Mouse (Mus musculus) neural tube, embryonic 13.5 days (tissue): ENCODE measurements around the gene Wnk1. TPM values are rescaled to one million over a fixed set of nuclear protein-coding genes. Genes with fewer than 3 reads are reported as not detected.

Experiments used
- ATAC-seq: fragments of 200-750 bp; cut with Nextera tagmentation; 2 replicates; pipeline ENCODE4 v1.8.0; 2017; ENCODE audit warnings: low read depth, mild to moderate bottlenecking, moderate TSS enrichment, moderate library complexity
- H3K27ac ChIP-seq: fragments of 300-500 bp; sonication (generic); replicated peaks from 2 replicates; pipeline ENCODE4 v1.5.1; 2015; ENCODE audit warnings: moderate library complexity, mild to moderate bottlenecking, inconsistent platforms
- H3K27me3 ChIP-seq: fragments of 300-500 bp; sonication (generic); 2 replicates; pipeline ENCODE4 v1.6.1; 2015; ENCODE audit warnings: mild to moderate bottlenecking, inconsistent platforms
- H3K36me3 ChIP-seq: fragments of 300-500 bp; sonication (generic); 2 replicates; pipeline ENCODE4 v1.6.1; 2015; ENCODE audit warnings: mild to moderate bottlenecking, inconsistent platforms
- H3K4me1 ChIP-seq: fragments of 300-500 bp; sonication (generic); replicated peaks from 2 replicates; pipeline ENCODE4 v1.6.1; 2015; ENCODE audit warnings: inconsistent platforms
- H3K4me2 ChIP-seq: fragments of 300-500 bp; sonication (generic); 2 replicates; pipeline ENCODE4 v1.6.1; 2015; ENCODE audit warnings: inconsistent platforms, mild to moderate bottlenecking, moderate library complexity
- H3K4me3 ChIP-seq: fragments of 300-500 bp; sonication (generic); 2 replicates; pipeline ENCODE4 v1.5.1; 2015; ENCODE audit warnings: mild to moderate bottlenecking, inconsistent platforms
- H3K9ac ChIP-seq: fragments of 300-500 bp; sonication (generic); 2 replicates; pipeline ENCODE4 v1.6.1; 2015; ENCODE audit warnings: moderate library complexity, mild to moderate bottlenecking, inconsistent platforms
- H3K9me3 ChIP-seq: fragments of 300-500 bp; sonication (generic); 2 replicates; pipeline ENCODE4 v1.6.1; 2016; ENCODE audit warnings: inconsistent platforms
- WGBS: fragments of 180-500 bp; shearing (Covaris S2); methylation state at CpG from one replicate; pipeline ENCODE4 v1.1.7; 2015; 5-methylcytosine and 5-hydroxymethylcytosine counted together
- polyA plus RNA-seq: library from polyadenylated mRNA; unstranded; fragments of >200 nt; fragmentation: Nextera tagmentation; extraction: Ambion mirVana; gene quantifications from 2 replicates; pipeline ENCODE4 v1.2.1, GENCODE M21; 2015

Wnk1 gene
- polyA plus RNA-seq, 1 experiment from 2014 or later, result 51.0 TPM

DNA sequence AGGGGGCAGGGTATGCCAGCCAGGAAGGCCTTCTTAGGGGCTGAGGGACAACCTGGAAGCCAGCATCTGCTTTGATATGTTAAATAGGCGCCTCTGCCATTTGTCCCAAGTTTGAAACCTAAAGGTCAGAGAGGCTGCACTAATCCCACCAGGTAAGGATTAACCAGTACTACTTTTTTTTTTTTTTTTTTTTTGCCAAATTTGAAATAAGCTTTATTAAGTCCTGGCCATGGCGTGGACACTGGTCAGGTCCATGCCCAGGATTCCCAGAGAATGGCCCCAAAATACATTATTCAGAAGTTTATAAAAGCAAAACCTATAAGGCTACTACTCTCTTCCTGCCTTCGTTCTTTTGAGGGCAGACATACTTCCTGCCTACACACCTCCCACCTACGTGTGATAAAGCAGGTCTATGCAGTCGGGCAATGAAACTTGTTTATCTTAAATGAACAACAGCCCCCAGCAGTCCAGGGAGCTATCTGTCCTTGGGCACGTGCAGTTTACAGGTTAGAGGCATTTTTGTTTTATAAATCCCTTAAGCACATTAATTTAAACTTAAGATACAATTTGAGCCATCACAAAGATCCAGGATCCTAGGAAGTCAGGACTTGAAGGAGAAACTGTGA is 27.2 kb upstream of the Wnk1 start:
- WGBS, result 78% methylated on average over 6 of the region's 6 CpGs
- Histone ChIP-seq H3K4me1 (no peaks in the 10 kb centered on the region), H3K27ac (no peak overlapping the region), H3K36me3 (no peaks in the 10 kb centered on the region), H3K4me3 (no peak overlapping the region), H3K9ac (no peak overlapping the region), H3K27me3 (no peaks in the 10 kb centered on the region), H3K4me2 (no peak overlapping the region), H3K9me3 (no peaks in the 10 kb centered on the region)
- no peak for ATAC-seq

DNA sequence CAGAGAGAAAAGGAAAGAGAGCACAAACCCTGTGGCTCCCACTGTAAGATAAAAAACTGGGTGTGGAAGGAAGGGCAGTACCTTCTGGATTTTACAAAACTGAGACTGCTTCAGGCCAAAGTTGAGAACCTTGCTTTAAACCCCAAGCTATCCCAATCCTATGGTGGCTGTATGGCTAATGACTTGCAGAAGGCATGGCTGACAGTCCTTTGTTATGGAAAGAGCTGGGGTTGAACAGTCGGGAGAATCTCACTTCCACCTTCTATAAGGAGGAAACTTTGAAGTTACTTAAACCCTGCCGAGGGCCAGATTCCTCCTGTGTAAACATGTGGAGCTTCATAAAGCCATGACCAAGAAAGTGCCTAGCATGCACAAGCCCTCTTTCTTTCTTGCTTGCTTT is 26.2 kb upstream of the Wnk1 start:
- Histone ChIP-seq H3K4me2 (no peak overlapping the region), H3K27me3 (no peaks in the 10 kb centered on the region), H3K36me3 (no peaks in the 10 kb centered on the region), H3K4me1 (no peaks in the 10 kb centered on the region), H3K9ac (no peak overlapping the region), H3K27ac (no peak overlapping the region), H3K4me3 (no peak overlapping the region), H3K9me3 (no peaks in the 10 kb centered on the region)
- 21% methylated on average over 2 of the region's 2 CpGs for WGBS
- no peak for ATAC-seq

DNA sequence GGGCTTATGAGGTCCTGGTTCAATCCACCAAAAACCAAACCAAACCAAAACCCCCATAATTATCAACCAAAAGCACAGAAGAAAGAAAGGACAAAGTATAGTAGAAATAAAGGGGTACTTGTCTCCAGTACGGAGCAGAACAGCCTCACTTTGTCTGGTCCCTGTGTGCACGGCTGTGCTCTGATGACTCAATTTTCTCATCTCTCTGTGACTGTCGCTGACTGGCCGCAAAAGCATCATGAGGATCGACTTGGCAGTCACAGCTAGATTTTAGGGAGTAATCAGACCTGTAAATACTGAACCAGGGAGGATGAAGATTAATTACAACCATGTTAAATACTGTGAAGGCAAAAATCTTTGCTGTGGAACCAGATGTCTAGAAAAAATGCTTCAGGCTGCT is 24.5 kb upstream of the Wnk1 start:
- Histone ChIP-seq H3K27me3 (no peaks in the 10 kb centered on the region), H3K4me2 (no peak overlapping the region), H3K27ac (no peak overlapping the region), H3K9me3 (no peaks in the 10 kb centered on the region), H3K36me3 (no peaks in the 10 kb centered on the region), H3K4me1 (no peaks in the 10 kb centered on the region), H3K9ac (no peak overlapping the region), H3K4me3 (no peak overlapping the region)
- 79% methylated on average over 5 of the region's 5 CpGs for WGBS
- no peak for ATAC-seq

DNA sequence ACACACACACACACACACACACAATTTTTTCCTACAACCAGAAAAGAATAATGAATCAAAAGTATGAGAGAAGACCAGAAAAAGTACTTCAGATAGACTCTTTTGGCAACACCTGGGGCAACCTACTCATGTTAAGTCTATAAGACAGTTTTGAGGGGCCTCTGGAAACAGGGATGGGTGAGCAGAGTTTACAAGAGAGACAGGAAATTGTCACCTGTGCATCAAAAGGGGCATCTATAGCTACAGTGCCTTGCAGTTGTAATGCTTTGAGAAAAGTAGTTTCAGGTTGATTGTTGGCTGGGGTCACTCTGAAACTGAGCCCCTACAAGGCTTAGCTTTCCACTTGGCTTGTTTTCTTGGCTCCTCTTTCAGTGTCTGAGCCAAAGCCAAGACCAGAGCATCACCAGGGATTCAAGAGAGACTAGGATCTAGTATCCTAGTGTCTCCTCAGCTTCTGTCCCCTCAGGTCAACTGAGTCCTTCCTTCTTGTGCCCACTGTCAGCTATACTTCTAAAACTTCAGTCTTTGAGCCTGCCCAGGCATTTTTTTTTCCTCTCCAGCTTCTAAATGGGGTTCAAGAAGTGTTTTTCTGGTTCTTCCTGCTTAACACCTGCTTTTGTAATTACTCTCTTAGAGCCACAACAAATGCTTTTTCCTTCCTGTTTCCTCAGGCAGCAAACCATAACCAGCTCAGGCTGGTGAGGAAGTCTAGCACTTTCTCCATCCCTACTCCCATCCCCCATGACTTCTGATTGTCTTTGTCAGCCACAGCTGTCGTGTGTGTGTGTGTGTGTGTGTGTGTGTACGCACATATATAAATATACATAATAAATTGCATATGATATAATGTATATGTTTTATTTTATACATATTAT is 17.4 kb upstream of the Wnk1 start:
- no peak for ATAC-seq
- no peak overlapping the region for H3K4me3 ChIP-seq
- no peak overlapping the region for H3K4me2 ChIP-seq
- WGBS, result 68% methylated on average over 2 of the region's 2 CpGs
- H3K36me3 ChIP-seq, result no peaks in the 10 kb centered on the region
- no peaks in the 10 kb centered on the region for H3K4me1 ChIP-seq
- no peak overlapping the region for H3K9ac ChIP-seq
- H3K9me3 ChIP-seq, result no peaks in the 10 kb centered on the region
- no peaks in the 10 kb centered on the region for H3K27me3 ChIP-seq
- no peak overlapping the region for H3K27ac ChIP-seq

DNA sequence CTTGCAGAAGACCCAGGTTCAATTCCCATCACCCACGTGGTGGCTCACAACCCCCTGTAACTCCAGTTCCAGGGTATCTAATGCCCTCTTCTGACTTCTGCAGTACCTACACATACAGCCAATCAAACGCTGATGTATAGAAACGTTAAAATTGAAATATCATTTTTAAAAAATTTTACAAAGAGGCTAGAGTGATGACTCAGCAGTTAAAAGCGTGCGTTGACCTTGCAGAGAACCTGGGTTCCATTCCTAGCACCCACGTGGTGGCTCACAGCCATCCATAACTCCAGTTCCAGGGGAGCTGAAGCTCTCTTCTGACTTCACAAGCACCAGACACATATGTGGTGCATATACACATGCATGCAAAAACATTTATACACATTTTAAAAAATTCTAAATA is 15.9 kb upstream of the Wnk1 start:
- Histone ChIP-seq H3K27me3 (no peaks in the 10 kb centered on the region), H3K27ac (no peak overlapping the region), H3K4me1 (no peaks in the 10 kb centered on the region), H3K4me2 (no peak overlapping the region), H3K4me3 (no peak overlapping the region), H3K9ac (no peak overlapping the region), H3K9me3 (no peaks in the 10 kb centered on the region), H3K36me3 (no peaks in the 10 kb centered on the region)
- ATAC-seq, result no peak
- 84% methylated on average over 6 of the region's 6 CpGs for WGBS

DNA sequence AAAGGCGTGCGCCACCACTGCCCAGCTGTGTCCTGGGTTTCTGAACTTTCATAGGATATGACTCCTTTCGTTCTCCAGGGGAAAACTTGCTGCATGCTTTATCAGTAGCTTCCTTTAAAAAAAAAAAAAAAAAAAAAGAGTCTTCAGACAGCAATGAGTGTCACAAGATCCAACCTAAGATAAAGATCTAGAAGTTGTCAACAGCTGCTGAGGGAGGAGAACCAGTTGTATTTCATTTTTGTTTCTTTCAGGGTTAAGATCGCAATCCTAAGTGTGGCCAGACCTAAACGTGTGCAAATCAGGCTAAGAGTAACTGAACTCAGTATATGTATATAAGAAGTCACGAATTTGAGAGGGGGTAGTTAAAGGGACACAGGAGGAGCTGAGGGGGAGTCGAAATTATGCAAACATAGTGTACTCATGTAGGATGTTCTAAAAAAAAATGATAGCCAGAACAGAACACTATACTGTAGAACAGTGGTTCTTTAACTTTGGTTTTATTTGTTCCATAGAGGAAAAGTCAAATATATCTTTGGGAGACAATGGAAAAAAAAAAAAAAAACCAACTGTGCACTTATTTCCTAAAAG is 9.3 kb upstream of the Wnk1 start:
- H3K4me1 ChIP-seq, result no peaks in the 10 kb centered on the region
- H3K9me3 ChIP-seq, result no peaks in the 10 kb centered on the region
- no peak overlapping the region for H3K4me3 ChIP-seq
- no peak for ATAC-seq
- 85% methylated on average over 7 of the region's 7 CpGs for WGBS
- no peak overlapping the region for H3K27ac ChIP-seq
- no peaks in the 10 kb centered on the region for H3K27me3 ChIP-seq
- no peaks in the 10 kb centered on the region for H3K36me3 ChIP-seq
- H3K4me2 ChIP-seq, result no peak overlapping the region
- H3K9ac ChIP-seq, result no peak overlapping the region

DNA sequence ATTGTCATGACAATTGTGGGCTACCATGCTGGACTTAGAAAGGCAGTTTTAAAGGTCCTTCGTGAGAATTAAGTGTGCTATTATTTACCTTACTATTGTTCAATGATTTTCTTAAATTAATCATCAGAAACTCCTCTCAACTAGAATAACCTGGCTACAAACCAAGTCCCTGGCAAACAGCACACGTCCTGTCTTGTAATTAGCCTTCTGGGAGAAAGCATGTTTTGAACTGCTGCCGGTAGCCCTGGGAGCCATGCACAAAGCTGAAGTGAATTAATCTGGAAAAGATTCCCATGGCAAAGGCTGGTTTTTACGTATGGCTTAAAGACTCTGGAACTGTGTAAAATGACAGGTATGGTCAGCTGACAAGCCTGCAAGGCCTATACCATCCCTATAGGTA is 6.9 kb upstream of the Wnk1 start:
- H3K27ac ChIP-seq, result no peak overlapping the region
- 70% methylated on average over 4 of the region's 4 CpGs for WGBS

DNA sequence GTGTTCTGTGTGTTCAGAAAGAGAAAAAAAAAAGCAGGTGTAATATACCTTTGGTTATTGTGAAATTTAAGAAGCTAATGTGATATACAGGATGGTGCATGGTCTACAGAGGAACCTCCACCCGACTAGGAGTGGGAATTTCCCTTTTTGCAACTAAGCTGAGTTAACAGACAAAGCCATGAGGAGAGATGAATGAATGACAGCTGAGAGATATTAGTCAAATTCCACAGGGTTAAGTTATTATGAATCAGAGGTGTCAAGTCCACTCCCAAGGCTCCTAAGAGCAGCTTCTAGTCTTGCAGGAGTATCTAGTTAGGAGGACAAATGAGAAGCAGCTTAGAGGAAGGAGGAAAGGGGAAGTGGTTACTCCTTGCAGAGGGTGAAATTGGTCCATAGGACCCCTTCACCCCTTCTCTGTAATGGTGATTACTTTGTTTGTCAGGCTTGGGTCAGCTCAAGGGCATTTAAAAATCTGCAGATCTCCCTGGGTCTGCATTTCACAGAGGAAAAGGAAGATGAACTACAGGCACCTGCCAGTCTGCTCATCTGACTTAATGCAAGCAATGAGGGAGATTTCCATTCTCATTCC is 4.3 kb upstream of the Wnk1 start:
- Histone ChIP-seq H3K27ac (no peak overlapping the region), H3K27me3 (no peaks in the 10 kb centered on the region)
- WGBS, result 70% methylated on average over 1 of the region's 1 CpGs

More for the DNA sequence above, 6.9 kb upstream of the Wnk1 start:
- H3K4me3 ChIP-seq, result no peak overlapping the region
- no peaks in the 10 kb centered on the region for H3K27me3 ChIP-seq
- H3K9ac ChIP-seq, result no peak overlapping the region
- no peaks in the 10 kb centered on the region for H3K4me1 ChIP-seq
- H3K4me2 ChIP-seq, result no peak overlapping the region
- H3K9me3 ChIP-seq, result no peaks in the 10 kb centered on the region
- ATAC-seq, result no peak
- H3K36me3 ChIP-seq, result no peaks in the 10 kb centered on the region

DNA sequence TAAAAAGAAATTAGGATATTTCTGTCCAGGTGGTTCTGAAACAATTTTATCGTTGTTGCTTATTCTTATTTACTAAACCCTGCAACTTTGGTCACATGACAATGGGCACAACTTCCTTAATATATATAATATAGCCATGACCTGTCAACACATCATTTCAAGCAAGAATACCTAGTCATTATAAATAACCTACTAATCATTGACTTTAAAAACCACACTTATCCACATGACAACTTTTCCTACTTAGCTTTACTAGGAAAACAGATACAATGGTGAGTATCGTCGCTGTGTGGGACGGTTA is 2.0 kb upstream of the Wnk1 start:
- no peak overlapping the region for H3K9ac ChIP-seq
- no peak overlapping the region for H3K27ac ChIP-seq
- WGBS, result 93% methylated on average over 4 of the region's 4 CpGs
- H3K4me3 ChIP-seq, result no peak overlapping the region
- ATAC-seq, result no peak
- no peaks in the 10 kb centered on the region for H3K36me3 ChIP-seq
- H3K4me1 ChIP-seq, result peaks cover 22% of the 10 kb centered on the region
- no peaks in the 10 kb centered on the region for H3K9me3 ChIP-seq
- H3K4me2 ChIP-seq, result no peak overlapping the region
- H3K27me3 ChIP-seq, result no peaks in the 10 kb centered on the region

More for the DNA sequence above, 4.3 kb upstream of the Wnk1 start:
- no peaks in the 10 kb centered on the region for H3K36me3 ChIP-seq
- H3K9me3 ChIP-seq, result no peaks in the 10 kb centered on the region
- no peak overlapping the region for H3K4me2 ChIP-seq
- H3K4me3 ChIP-seq, result no peak overlapping the region
- H3K4me1 ChIP-seq, result peaks cover 7% of the 10 kb centered on the region; the same call in 1 of the 2 replicates
- no peak overlapping the region for H3K9ac ChIP-seq
- no peak for ATAC-seq

DNA sequence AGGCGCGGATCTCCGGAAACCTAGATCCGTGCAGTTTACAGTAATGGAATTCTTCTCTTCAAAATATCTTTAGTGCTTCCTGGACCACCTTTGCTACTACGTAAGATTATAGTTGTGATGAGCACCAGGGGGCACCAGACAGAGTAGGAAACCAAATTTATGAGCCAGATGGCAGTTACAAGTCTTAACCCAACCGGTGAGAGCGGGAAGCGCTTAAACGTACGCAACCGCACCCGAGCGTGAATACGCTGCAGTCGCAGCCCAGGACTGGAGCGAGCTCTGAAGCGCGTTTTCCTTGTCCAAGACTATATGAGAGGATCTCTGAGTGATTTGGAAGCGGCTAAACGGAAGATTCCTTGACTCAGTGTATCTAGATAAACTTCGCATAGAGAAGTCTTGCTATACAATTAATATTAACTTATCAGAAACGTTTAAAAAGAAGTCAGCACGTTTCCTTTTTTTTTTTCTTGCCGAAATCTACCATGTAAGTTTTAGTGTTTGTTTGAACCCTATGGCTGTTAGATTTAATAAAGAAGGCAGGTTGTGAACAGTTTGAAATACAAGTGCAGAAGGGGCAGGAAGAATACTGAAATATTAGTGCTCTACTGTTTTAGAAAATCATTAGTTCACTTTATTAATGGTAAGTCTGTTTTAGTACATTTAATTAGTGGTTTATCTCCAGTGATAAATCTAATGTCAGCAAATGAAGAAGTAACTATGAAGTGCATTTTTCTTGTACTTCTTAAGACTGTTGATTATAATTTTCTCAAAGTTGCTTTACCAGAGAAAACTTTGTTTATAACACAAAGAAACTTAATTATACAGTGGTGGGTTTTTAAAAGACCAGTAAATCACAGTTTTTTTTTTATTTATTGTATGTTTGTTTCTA is 1.4 kb upstream of the Wnk1 start:
- no peaks in the 10 kb centered on the region for H3K9me3 ChIP-seq
- no peaks in the 10 kb centered on the region for H3K36me3 ChIP-seq
- peaks cover 26% of the 10 kb centered on the region for H3K4me1 ChIP-seq
- H3K27ac ChIP-seq, result peak overlapping the region; percentile 83
- peak overlapping the region; percentile 83 for H3K4me2 ChIP-seq
- H3K27me3 ChIP-seq, result no peaks in the 10 kb centered on the region
- H3K9ac ChIP-seq, result peak overlapping the region; percentile 66
- 2% methylated on average over 24 of the region's 24 CpGs for WGBS
- no peak for ATAC-seq
- H3K4me3 ChIP-seq, result peak overlapping the region; percentile 95

DNA sequence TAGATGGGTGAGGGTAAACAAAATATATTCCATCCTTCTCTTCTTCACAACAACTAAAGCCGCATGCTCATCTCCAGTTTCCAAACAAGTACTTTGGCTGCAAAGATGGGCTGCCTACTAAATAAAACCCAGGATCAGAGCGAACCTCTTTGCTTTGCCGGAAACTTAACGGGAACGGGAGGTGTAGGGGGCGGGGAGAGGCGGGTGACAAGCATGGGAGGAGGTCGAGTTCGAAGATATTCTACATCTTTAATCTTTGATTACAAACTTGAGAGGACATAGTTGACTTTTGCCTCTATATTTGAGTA is 738 bp upstream of the Wnk1 start:
- peaks cover 29% of the 10 kb centered on the region for H3K4me1 ChIP-seq
- H3K36me3 ChIP-seq, result no peaks in the 10 kb centered on the region
- H3K27ac ChIP-seq, result peak overlapping the region; percentile 83
- peak overlapping the region; percentile 66 for H3K9ac ChIP-seq
- peak overlapping the region; percentile 83 for H3K4me2 ChIP-seq
- H3K27me3 ChIP-seq, result no peaks in the 10 kb centered on the region
- peak overlapping the region; percentile 95 for H3K4me3 ChIP-seq
- no peak for ATAC-seq
- under 1% methylated on average over 9 of the region's 9 CpGs for WGBS
- H3K9me3 ChIP-seq, result no peaks in the 10 kb centered on the region
